Mouse (Mus musculus) brain, embryonic 14.5 days (tissue): ENCODE results near the gene Adamts7.

Experiments
- CTCF ChIP-seq: fragments of 200-500 bp; IDR thresholded peaks from 2 replicates; pipeline ENCODE4 v1.5.1; 2012; ENCODE audit warnings: inconsistent platforms, mild to moderate bottlenecking, moderate library complexity, borderline replicate concordance; ENCODE audit not compliant: insufficient read depth, insufficient read length; ENCODE audit errors: extremely low read depth
- POLR2A ChIP-seq: fragments of 200-500 bp; IDR thresholded peaks from 2 replicates; pipeline ENCODE4 v1.6.1; 2012; ENCODE audit warnings: mild to moderate bottlenecking, inconsistent platforms, borderline replicate concordance; ENCODE audit not compliant: poor library complexity, insufficient read depth, insufficient read length, severe bottlenecking; ENCODE audit errors: extremely low read depth

DNA sequence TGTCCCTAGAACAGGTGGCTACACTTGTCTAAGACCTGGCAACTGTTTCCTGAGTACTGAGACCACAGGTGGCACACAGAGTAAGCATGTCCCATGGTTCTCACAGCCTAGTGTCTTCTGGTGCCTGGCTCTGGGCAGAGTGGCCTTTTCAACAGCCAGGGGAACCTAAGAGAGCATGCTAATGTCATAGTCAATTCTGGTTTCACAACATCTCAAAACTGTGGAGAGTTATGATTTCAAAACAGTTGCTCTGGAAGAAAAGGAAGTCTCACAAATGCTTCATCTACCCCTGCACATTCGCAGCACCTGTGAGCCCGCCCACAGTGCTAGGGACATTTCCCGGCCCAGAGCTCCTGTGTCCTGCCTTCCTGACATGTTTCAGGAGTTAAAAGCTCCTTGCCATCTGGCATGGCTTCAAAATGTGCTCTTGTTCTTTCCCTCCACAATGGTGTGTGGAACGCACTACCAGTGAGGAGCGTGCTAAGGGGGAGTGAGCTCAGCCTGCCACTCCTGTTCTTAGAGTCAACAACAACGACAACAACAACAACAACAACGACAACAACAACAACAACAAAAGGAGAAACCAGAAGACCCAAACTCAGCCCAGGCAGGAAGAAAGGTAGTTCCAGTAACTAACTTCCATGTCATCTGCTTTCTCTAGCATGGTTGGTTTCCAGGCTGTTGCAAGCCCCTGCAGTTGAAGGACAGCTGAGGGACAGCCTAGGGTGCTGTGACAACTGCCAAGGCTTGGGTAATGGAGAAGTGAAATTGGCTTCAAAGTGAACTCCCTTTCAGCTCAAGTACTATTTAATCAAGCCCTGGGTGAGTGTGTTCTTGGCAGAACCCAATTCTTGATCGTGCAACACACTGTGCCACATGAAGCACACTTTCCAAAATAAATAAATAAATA is 70.2 kb downstream of the Adamts7 start:
- TF ChIP-seq CTCF (no peak), POLR2A (no peak)
